ENCODE assay signal across 8 mouse cellular contexts in genomic region chr13:77701733-77702132, GRCm38 (mm10). TPM values are rescaled to one million over a fixed set of nuclear protein-coding genes. Genes with fewer than 3 reads are reported as not detected.
DNase-seq lines count a peak whose midpoint lies in the region; ATAC-seq and TF ChIP-seq lines count a peak whose summit lies in the region.
"Not testable (repeated sequence)": the region's sequence is repeated elsewhere in the genome, so short reads cannot be mapped to it uniquely, and the experiment has no call there.

TSS of gene Fam172a (plus strand) at chr13:77702033.

- not testable (repeated sequence) for ATAC-seq in hematopoietic stem cell, adult 5-6 weeks (replicated peaks in 1 of 2; ENCODE audit: insufficient read depth in 1 of 2, low FRiP score in 2 of 2, low TSS enrichment in 1 of 2, low read depth in 1 of 2, poor library complexity in 2 of 2, severe bottlenecking in 2 of 2); kidney, postnatal 0 days (replicated peaks; ENCODE audit: low FRiP score, low read depth); limb, embryonic 11.5 days (ENCODE audit: insufficient number of reproducible peaks, low FRiP score, low TSS enrichment, low read depth); megakaryocyte progenitor cell, adult 5-6 weeks (replicated peaks; ENCODE audit: poor library complexity)

- no CpG with 5 or more reads among the region's 6 CpGs for WGBS in embryonic facial prominence, embryonic 10.5 days
- WGBS in kidney, postnatal 0 days, result no CpG with 5 or more reads among the region's 6 CpGs
- no CpG with 5 or more reads among the region's 6 CpGs for WGBS in limb, embryonic 11.5 days
- no CpG with 5 or more reads among the region's 6 CpGs for WGBS in olfactory bulb, adult 2 months

- TF ChIP-seq EP300 in MEL (IDR thresholded peaks at IDR 0.05; ENCODE audit: low read depth in 1 of 2, low read length in 2 of 2), result not testable (repeated sequence)

- H3K27me3 ChIP-seq in MEL (ENCODE audit: control insufficient read depth in 1 of 2, insufficient read depth in 2 of 2, low read length in 2 of 2); embryonic facial prominence, embryonic 10.5 days (replicated peaks; ENCODE audit: low read depth, poor library complexity, severe bottlenecking); kidney, postnatal 0 days (ENCODE audit: insufficient read depth, low read length); limb, embryonic 11.5 days (ENCODE audit: control insufficient read depth, insufficient read depth, low read length): not testable (repeated sequence)

- H3K36me3 ChIP-seq in MEL (ENCODE audit: control insufficient read depth in 1 of 2, insufficient read depth in 2 of 2, low read length in 2 of 2); embryonic facial prominence, embryonic 10.5 days (replicated peaks); kidney, postnatal 0 days (ENCODE audit: insufficient read depth, low read length); limb, embryonic 11.5 days (ENCODE audit: control insufficient read depth, insufficient read depth, low read length): not testable (repeated sequence)

- not testable (repeated sequence) for H3K9me3 ChIP-seq in MEL (replicated peaks; ENCODE audit: insufficient read depth, low read length); embryonic facial prominence, embryonic 10.5 days; kidney, postnatal 0 days (replicated peaks; ENCODE audit: low read length); limb, embryonic 11.5 days (ENCODE audit: control insufficient read depth, low read length)

- H3K27ac ChIP-seq in MEL (ENCODE audit: control insufficient read depth, low read depth, low read length); embryonic facial prominence, embryonic 10.5 days (replicated peaks); kidney, postnatal 0 days; limb, embryonic 11.5 days (replicated peaks; ENCODE audit: low read depth, low read length); olfactory bulb, adult 2 months (ENCODE audit: insufficient read depth, low read depth, low read length): not testable (repeated sequence)

- DNase-seq in MEL (ENCODE audit: low read depth, low spot score); embryonic facial prominence, embryonic 10.5 days (ENCODE audit: low spot score); gastrocnemius, postnatal 4 days (ENCODE audit: low spot score in 2 of 2); kidney, postnatal 0 days (ENCODE audit: low spot score); limb, embryonic 11.5 days (ENCODE audit: low spot score): not testable (repeated sequence)

- H3K9ac ChIP-seq in MEL (ENCODE audit: control insufficient read depth, low read depth, low read length, poor library complexity, severe bottlenecking); kidney, postnatal 0 days (ENCODE audit: low read depth, low read length); limb, embryonic 11.5 days (ENCODE audit: low read length): not testable (repeated sequence)

- H3K4me3 ChIP-seq in MEL (ENCODE audit: control insufficient read depth in 1 of 2, insufficient read depth in 1 of 2, low read depth in 2 of 2, low read length in 2 of 2); embryonic facial prominence, embryonic 10.5 days; kidney, postnatal 0 days (replicated peaks; ENCODE audit: low read depth, low read length); limb, embryonic 11.5 days (ENCODE audit: low read depth, low read length); olfactory bulb, adult 2 months (ENCODE audit: insufficient read depth, low read depth, low read length): not testable (repeated sequence)

- TF ChIP-seq CTCF in MEL (IDR thresholded peaks at IDR 0.05 in 2 of 3, conservative IDR thresholded peaks at IDR 0.05 in 1 of 3; ENCODE audit: control insufficient read depth in 1 of 3, insufficient read depth in 1 of 3, low read depth in 2 of 3, low read length in 3 of 3, poor library complexity in 1 of 3, severe bottlenecking in 1 of 3); kidney, postnatal 0 days (IDR thresholded peaks at IDR 0.05; ENCODE audit: low read depth); olfactory bulb, adult 2 months (IDR thresholded peaks at IDR 0.05; ENCODE audit: insufficient read depth, low read depth, low read length): not testable (repeated sequence)

- not testable (repeated sequence) for TF ChIP-seq POLR2A in MEL (IDR thresholded peaks at IDR 0.05; ENCODE audit: control insufficient read depth in 1 of 2, insufficient read depth in 1 of 2, low read depth in 1 of 2, low read length in 2 of 2, poor library complexity in 1 of 2); olfactory bulb, adult 2 months (IDR thresholded peaks at IDR 0.05; ENCODE audit: insufficient read depth, low read depth, low read length)

- H3K4me2 ChIP-seq in kidney, postnatal 0 days (ENCODE audit: low read length); limb, embryonic 11.5 days (ENCODE audit: low read depth, severe bottlenecking): not testable (repeated sequence)

- H3K4me1 ChIP-seq in MEL (ENCODE audit: control insufficient read depth in 1 of 2, insufficient read depth in 2 of 2, low read length in 2 of 2); embryonic facial prominence, embryonic 10.5 days; kidney, postnatal 0 days (replicated peaks; ENCODE audit: insufficient read depth, low read length); limb, embryonic 11.5 days (ENCODE audit: control insufficient read depth, insufficient read depth, low read length); olfactory bulb, adult 2 months (ENCODE audit: control insufficient read depth, insufficient read depth, low read length): not testable (repeated sequence)

- H3K79me2 ChIP-seq in MEL (ENCODE audit: control insufficient read depth, insufficient read depth, low read length, poor library complexity), result not testable (repeated sequence)

- not testable (repeated sequence) for TF ChIP-seq RAD21 in MEL (IDR thresholded peaks at IDR 0.05; ENCODE audit: low read depth, low read length)

RNA-seq across cellular contexts. Expression of gene Fam172a, which starts in this region (rescaled TPM):
- total RNA-seq in MEL (2012; rRNA removed), result 12.7 and 13.4 TPM in 2 replicates
- 100 to 1,000 TPM in 1 of 2 experiments, 10 to 100 TPM in 1; 19.6 to 358 TPM for polyA plus RNA-seq in MEL (2012; ENCODE audit: insufficient read depth in 1 of 2, insufficient read length in 2 of 2, low read depth in 1 of 2, low replicate concordance in 2 of 2, missing spikeins in 1 of 2)
- polyA plus RNA-seq in embryonic facial prominence, embryonic 10.5 days (2016; fragmentation: Nextera tagmentation; extraction: Ambion mirVana), result 24.6 and 28.0 TPM in 2 replicates
- total RNA-seq in gastrocnemius, postnatal 4 days (2021), result 10 to 100 TPM; 21.3 to 24.3 TPM
- total RNA-seq in hematopoietic stem cell, adult 5-6 weeks (2017), result 33.2 and 42.6 TPM in 2 replicates
- polyA plus RNA-seq in kidney, postnatal 0 days (2015; fragmentation: Nextera tagmentation; extraction: Ambion mirVana), result 28.7 and 29.8 TPM in 2 replicates
- 27.9 and 30.3 TPM in 2 replicates for polyA plus RNA-seq in limb, embryonic 11.5 days (2014; fragmentation: Nextera tagmentation; extraction: Ambion mirVana)
- total RNA-seq in megakaryocyte progenitor cell, adult 5-6 weeks (2015), result 40.2 and 50.6 TPM in 2 replicates
- total RNA-seq in megakaryocyte progenitor cell, adult 5-6 weeks (2017), result 22.4 and 29.9 TPM in 2 replicates
- polyA plus RNA-seq in olfactory bulb, adult 2 months (2012; ENCODE audit: insufficient read depth, insufficient read length, low replicate concordance, missing spikeins), result not detected in 2 replicates
